Mouse (Mus musculus) CH12.LX (cell line): Measurements from ENCODE around the gene Actl6a. TPM values are rescaled to one million over a fixed set of nuclear protein-coding genes. Genes with fewer than 3 reads are reported as not detected.

Experiments
- DNase-seq: peaks from one replicate; pipeline ENCODE4 v3.0.0-alpha.2; 2013; ENCODE audit errors: extremely low read depth
- H3K27ac ChIP-seq: 2 replicates; pipeline ENCODE4 v1.5.1; 2012; ENCODE audit warnings: low read depth, mild to moderate bottlenecking, control low read depth, moderate library complexity; ENCODE audit not compliant: insufficient read depth
- H3K27me3 ChIP-seq: replicated peaks from 2 replicates; pipeline ENCODE3; 2012; ENCODE audit warnings: inconsistent platforms
- H3K36me3 ChIP-seq, 2 experiments: replicated peaks in 1 of 2; 2 replicates each; pipeline versions ENCODE3 to v1.6.1; 2012; ENCODE audit warnings: inconsistent platforms in 1 of 2, low read length in 1 of 2, mild to moderate bottlenecking in 1 of 2, mixed read lengths in 1 of 2, moderate library complexity in 1 of 2; ENCODE audit not compliant: control insufficient read depth in 1 of 2, insufficient read depth in 1 of 2
- H3K4me1 ChIP-seq, 2 experiments: 2 replicates each; pipeline ENCODE4 v1.6.1; 2012; ENCODE audit warnings: inconsistent platforms in 1 of 2, moderate library complexity in 1 of 2; ENCODE audit not compliant: insufficient read depth in 2 of 2, control insufficient read depth in 1 of 2
- H3K4me2 ChIP-seq: 2 replicates; pipeline ENCODE4 v1.6.1; 2012; ENCODE audit warnings: low read depth, mild to moderate bottlenecking, control low read depth; ENCODE audit not compliant: poor library complexity, insufficient read depth, severe bottlenecking
- H3K4me3 ChIP-seq, 3 experiments: fragments of 150-350 bp in 1 of 3; sonication (generic) in 1 of 3; replicated peaks in 1 of 3; 2 replicates each; pipeline versions ENCODE3 to v1.5.1; 2011 to 2012; ENCODE audit warnings: low read depth in 2 of 3, low read length in 2 of 3, mild to moderate bottlenecking in 2 of 3, moderate library complexity in 2 of 3, control low read depth in 1 of 3, improper control_type of control experiment in 1 of 3, inconsistent platforms in 1 of 3, mixed read lengths in 1 of 3; ENCODE audit not compliant: poor library complexity in 1 of 3
- H3K79me2 ChIP-seq: replicated peaks from 2 replicates; pipeline ENCODE4 v1.6.1; 2012; ENCODE audit warnings: mild to moderate bottlenecking, moderate library complexity; ENCODE audit not compliant: control insufficient read depth, poor library complexity, insufficient read depth, severe bottlenecking; ENCODE audit errors: extremely low read depth
- H3K9ac ChIP-seq: 2 replicates; pipeline ENCODE4 v1.6.1; 2012; ENCODE audit warnings: low read depth, mild to moderate bottlenecking, control low read depth, moderate library complexity; ENCODE audit not compliant: insufficient read depth
- H3K9me3 ChIP-seq: replicated peaks from 2 replicates; pipeline ENCODE3; 2012; ENCODE audit warnings: low read length, inconsistent platforms, mixed read lengths
- E2F4 ChIP-seq: IDR thresholded peaks from 2 replicates; pipeline ENCODE4 v1.6.1; 2011; ENCODE audit warnings: low read depth, low read length, improper control_type of control experiment; ENCODE audit not compliant: insufficient replicate concordance
- ELF1 ChIP-seq: IDR thresholded peaks from 2 replicates; pipeline ENCODE4 v1.6.1; 2014; ENCODE audit warnings: low read depth, mild to moderate bottlenecking, inconsistent platforms, low read length, improper control_type of control experiment
- HCFC1 ChIP-seq: IDR thresholded peaks from 2 replicates; pipeline ENCODE4 v1.6.1; 2012; ENCODE audit warnings: low read depth, mild to moderate bottlenecking, inconsistent platforms, low read length, improper control_type of control experiment
- JUN ChIP-seq: IDR thresholded peaks from 2 replicates; pipeline ENCODE4 v1.6.1; 2011; ENCODE audit warnings: low read depth, mild to moderate bottlenecking, low read length, improper control_type of control experiment, moderate library complexity; ENCODE audit not compliant: insufficient read depth
- MAX ChIP-seq: IDR thresholded peaks from 2 replicates; pipeline ENCODE4 v1.6.1; 2011; ENCODE audit warnings: low read length, improper control_type of control experiment
- MAZ ChIP-seq: IDR thresholded peaks from 2 replicates; pipeline ENCODE4 v1.6.1; 2012; ENCODE audit warnings: low read depth, mild to moderate bottlenecking, inconsistent platforms, low read length, improper control_type of control experiment, moderate library complexity
- MXI1 ChIP-seq: IDR thresholded peaks from 2 replicates; pipeline ENCODE4 v1.6.1; 2011; ENCODE audit warnings: mild to moderate bottlenecking, low read depth, low read length, improper control_type of control experiment
- NELFE ChIP-seq: IDR thresholded peaks from 2 replicates; pipeline ENCODE4 v1.6.1; 2011; ENCODE audit warnings: low read depth, low read length, improper control_type of control experiment
- POLR2A ChIP-seq: IDR thresholded peaks from 2 replicates; pipeline ENCODE4 v1.6.1; 2011; ENCODE audit warnings: low read depth, mild to moderate bottlenecking, improper control_type of control experiment, low read length
- SMC3 ChIP-seq: IDR thresholded peaks from 2 replicates; pipeline ENCODE4 v1.6.1; 2011; ENCODE audit warnings: low read depth, low read length, improper control_type of control experiment
- TBP ChIP-seq: conservative IDR thresholded peaks from 2 replicates; pipeline ENCODE4 v1.6.1; 2011; ENCODE audit warnings: low read depth, low read length, improper control_type of control experiment
- USF2 ChIP-seq: conservative IDR thresholded peaks from 2 replicates; pipeline ENCODE4 v1.6.1; 2011; ENCODE audit warnings: low read depth, low read length, improper control_type of control experiment
- ZKSCAN1 ChIP-seq: IDR thresholded peaks from 2 replicates; pipeline ENCODE4 v1.6.1; 2012; ENCODE audit warnings: low read depth, inconsistent platforms, low read length, improper control_type of control experiment, borderline replicate concordance
- dilution Hi-C: fragments of 300-500 bp; cut with MboI; formaldehyde crosslinking; loops from 2 replicates; pipeline ENCODE4 v1.14.3; 2020; ENCODE audit warnings: low sequenced_read_pairs; ENCODE audit not compliant: extremely low pct_unique_long_range_greater_than_20kb, extremely low pct_ligation_motif_present
- in situ Hi-C: fragments of 300-500 bp; cut with MboI; formaldehyde crosslinking; loops from 3 replicates; pipeline ENCODE4 v1.14.3; 2019; ENCODE audit warnings: low sequenced_read_pairs, low pct_ligation_motif_present, low pct_unique_long_range_greater_than_20kb, mixed read lengths
- polyA plus RNA-seq: library from polyadenylated mRNA; unstranded; fragments of >175 nt; gene quantifications from 2 replicates; pipeline ENCODE4 v1.2.1, GENCODE M21; 2012; ENCODE audit warnings: low read depth; ENCODE audit not compliant: insufficient read length
- total RNA-seq, 2 experiments: library from RNA; depleted of rRNA; stranded (reverse); fragments of 300-350 nt in 1 of 2; fragments of >200 nt in 1 of 2; gene quantifications; 2 replicates each; pipeline ENCODE4 v1.2.3; 2012 to 2014

Gene Actl6a
- total and polyA plus RNA-seq, 3 experiments, result 80.7 to 132 (median 89.1) TPM

DNA sequence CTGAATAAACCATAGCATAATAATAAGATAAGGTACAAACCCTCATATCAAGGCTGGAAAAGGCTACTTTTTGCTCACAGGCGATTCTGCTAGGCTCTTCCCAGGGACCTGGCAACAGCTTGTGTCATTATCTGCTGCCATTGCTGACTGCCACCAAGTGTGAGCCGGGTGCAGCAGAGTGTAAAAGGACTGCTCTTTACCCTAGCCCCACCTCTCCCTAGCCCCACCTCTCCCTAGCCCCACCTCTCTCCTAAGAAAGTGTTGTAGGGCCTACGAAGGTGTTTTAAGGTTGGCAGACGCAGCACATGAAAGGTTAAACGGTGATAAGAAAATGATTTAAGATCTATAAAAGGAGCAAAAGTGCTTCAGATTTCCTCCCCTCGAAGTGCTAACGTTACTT lies 57.8 kb downstream of the Actl6a start:
- no peak overlapping the region for H3K27ac ChIP-seq
- no peak overlapping the region for H3K4me2 ChIP-seq
- no peaks in the 10 kb centered on the region for H3K9me3 ChIP-seq
- no peak overlapping the region for H3K9ac ChIP-seq
- no peaks in the 10 kb centered on the region for H3K27me3 ChIP-seq
- DNase-seq, result peak; percentile 7
- in situ Hi-C loops, result no loop called here
- H3K36me3 ChIP-seq, result no peaks in the 10 kb centered on the region
- no peaks in the 10 kb centered on the region for H3K79me2 ChIP-seq
- TF ChIP-seq ELF1 (no peak), MAZ (no peak), JUN (no peak), NELFE (no peak), TBP (no peak), HCFC1 (no peak), E2F4 (no peak), MXI1 (no peak), POLR2A (no peak), SMC3 (no peak), USF2 (no peak)
- dilution Hi-C loops, result no loop called here
- H3K4me3 ChIP-seq, result no peak overlapping the region
- no peaks in the 10 kb centered on the region for H3K4me1 ChIP-seq

DNA sequence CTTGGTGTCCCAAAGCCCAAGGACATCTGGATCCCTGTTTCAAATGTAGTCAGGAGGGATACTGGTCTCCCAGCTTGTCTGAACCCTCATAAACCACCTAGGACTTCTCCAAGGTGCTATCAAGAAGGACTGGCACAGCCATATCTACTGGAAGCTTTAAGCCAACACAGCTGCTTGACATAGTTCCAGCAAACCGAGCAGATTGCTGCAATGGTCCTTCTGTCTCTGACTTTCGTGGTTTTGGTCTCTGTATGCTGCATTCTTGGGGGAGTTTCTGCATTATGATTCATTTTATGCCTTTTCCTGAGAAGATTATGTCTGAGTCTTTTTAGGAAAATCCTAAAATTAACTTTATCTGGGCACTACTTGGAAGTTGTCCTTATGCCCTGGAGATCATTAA lies 64.7 kb downstream of the Actl6a start:
- in situ Hi-C loops, result no loop called here
- Histone ChIP-seq H3K27ac (no peak overlapping the region), H3K4me2 (no peak overlapping the region), H3K9me3 (no peaks in the 10 kb centered on the region), H3K9ac (no peak overlapping the region), H3K79me2 (no peaks in the 10 kb centered on the region), H3K4me1 (no peaks in the 10 kb centered on the region), H3K27me3 (no peaks in the 10 kb centered on the region), H3K36me3 (no peaks in the 10 kb centered on the region), H3K4me3 (no peak overlapping the region)
- dilution Hi-C loops, result no loop called here
- no peak for TF ChIP-seq POLR2A
- no peak for TF ChIP-seq MAX
- no peak for TF ChIP-seq ZKSCAN1
- DNase-seq, result no peak

Other genes with a start within 250 kb of the Actl6a start
- 1.0 and 1.3 TPM in 2 replicates for gene Kcnmb3, start 214.1 kb upstream of the Actl6a start, total RNA-seq (2012; rRNA removed)
- 2.2 and 2.4 TPM in 2 replicates for gene Kcnmb3, start 214.1 kb upstream of the Actl6a start, total RNA-seq (2014; rRNA removed)
- gene Kcnmb3, start 214.1 kb upstream of the Actl6a start, polyA plus RNA-seq, result 4.7 and 5.2 TPM in 2 replicates
- 40.9 and 43.2 TPM in 2 replicates for gene Zfp639, start 196.0 kb upstream of the Actl6a start, total RNA-seq (2012; rRNA removed)
- gene Zfp639, start 196.0 kb upstream of the Actl6a start, total RNA-seq (2014; rRNA removed), result 96.3 and 101 TPM in 2 replicates
- 40.3 and 45.5 TPM in 2 replicates for gene Zfp639, start 196.0 kb upstream of the Actl6a start, polyA plus RNA-seq
- gene Mfn1, start 176.8 kb upstream of the Actl6a start, total RNA-seq (2012; rRNA removed), result 16.6 and 18.1 TPM in 2 replicates
- 25.6 and 37.0 TPM in 2 replicates for gene Mfn1, start 176.8 kb upstream of the Actl6a start, total RNA-seq (2014; rRNA removed)
- 27.4 and 43.8 TPM in 2 replicates for gene Mfn1, start 176.8 kb upstream of the Actl6a start, polyA plus RNA-seq
- 1.8 and 5.0 TPM in 2 replicates for gene Gnb4, start 89.7 kb upstream of the Actl6a start, total RNA-seq (2012; rRNA removed)
- gene Gnb4, start 89.7 kb upstream of the Actl6a start, total RNA-seq (2014; rRNA removed), result 0.38 and 0.50 TPM in 2 replicates
- gene Gnb4, start 89.7 kb upstream of the Actl6a start, polyA plus RNA-seq, result 0.38 and 0.41 TPM in 2 replicates
- 175 and 179 TPM in 2 replicates for gene Ndufb5, start 30.7 kb downstream of the Actl6a start, total RNA-seq (2012; rRNA removed)
- gene Ndufb5, start 30.7 kb downstream of the Actl6a start, total RNA-seq (2014; rRNA removed), result 427 and 467 TPM in 2 replicates
- gene Ndufb5, start 30.7 kb downstream of the Actl6a start, polyA plus RNA-seq, result 145 and 163 TPM in 2 replicates
- gene Mrpl47, start 31.3 kb downstream of the Actl6a start, total RNA-seq (2012; rRNA removed), result 32.5 and 43.7 TPM in 2 replicates
- 48.8 and 66.5 TPM in 2 replicates for gene Mrpl47, start 31.3 kb downstream of the Actl6a start, total RNA-seq (2014; rRNA removed)
- 56.2 and 68.6 TPM in 2 replicates for gene Mrpl47, start 31.3 kb downstream of the Actl6a start, polyA plus RNA-seq
- gene Usp13, start 111.2 kb downstream of the Actl6a start, total RNA-seq (2012; rRNA removed), result not detected in 2 replicates
- gene Usp13, start 111.2 kb downstream of the Actl6a start, total RNA-seq (2014; rRNA removed), result not detected in 2 replicates
- gene Usp13, start 111.2 kb downstream of the Actl6a start, polyA plus RNA-seq, result not detected in 2 replicates